Mouse (Mus musculus) C2C12 (cell line): Measurements from ENCODE around the gene Ube2h.

Experiments used
- CTCF ChIP-seq: IDR thresholded peaks from one replicate; pipeline ENCODE4 v1.5.1; 2011; ENCODE audit not compliant: control insufficient read depth, insufficient read depth, insufficient read length
- USF1 ChIP-seq: IDR thresholded peaks from one replicate; pipeline ENCODE4 v1.6.1; 2011; ENCODE audit warnings: low read depth, mild to moderate bottlenecking, control low read depth, moderate library complexity

GRCm38 (mm10) chr6:30195656-30196055 lies 108.7 kb downstream of the Ube2h start:
- no peak for TF ChIP-seq USF1
- TF ChIP-seq CTCF: no peak
